ENCODE assay signal across 8 mouse cellular contexts in genomic region chr3:95993881-95994280, GRCm38 (mm10). TPM values are rescaled to one million over a fixed set of nuclear protein-coding genes. Genes with fewer than 3 reads are reported as not detected.
DNase-seq lines count a peak whose midpoint lies in the region; ATAC-seq and TF ChIP-seq lines count a peak whose summit lies in the region.

No protein-coding gene starts in this region.

- peak overlapping the region; percentile 81; the same call in 1 of the 2 replicates for H3K4me3 ChIP-seq in spleen, adult 2 months (ENCODE audit: extremely low read depth, insufficient read depth, insufficient read length)
- peak overlapping the region; percentile 83 for H3K4me3 ChIP-seq in forebrain, embryonic 11.5 days (ENCODE audit: low read depth, low read length)
- H3K4me3 ChIP-seq in hindbrain, embryonic 15.5 days: peak overlapping the region; percentile 74
- peak overlapping the region; percentile 65; the same call in 1 of the 2 replicates for H3K4me3 ChIP-seq in liver, embryonic 15.5 days (replicated peaks)

- H3K36me3 ChIP-seq in spleen, adult 2 months (ENCODE audit: control insufficient read depth, insufficient read depth, low read length): peaks cover 24% of the 10 kb centered on the region
- peaks cover 15% of the 10 kb centered on the region; the same call in 1 of the 2 replicates for H3K36me3 ChIP-seq in forebrain, embryonic 11.5 days (ENCODE audit: control insufficient read depth, insufficient read depth, low read length)
- H3K36me3 ChIP-seq in hindbrain, embryonic 15.5 days: peaks cover 32% of the 10 kb centered on the region
- H3K36me3 ChIP-seq in liver, embryonic 15.5 days (replicated peaks): peaks cover 6% of the 10 kb centered on the region

- no peak for TF ChIP-seq CTCF in spleen, adult 2 months (IDR thresholded peaks at IDR 0.05; ENCODE audit: extremely low read depth, insufficient read depth, insufficient read length, insufficient replicate concordance)

- no peaks in the 10 kb centered on the region for H3K9me3 ChIP-seq in forebrain, embryonic 11.5 days (ENCODE audit: control insufficient read depth, low read length)
- no peaks in the 10 kb centered on the region for H3K9me3 ChIP-seq in hindbrain, embryonic 15.5 days
- no peaks in the 10 kb centered on the region for H3K9me3 ChIP-seq in liver, embryonic 15.5 days (replicated peaks)

- 35% methylated on average over 4 of the region's 4 CpGs for WGBS in spleen, adult 2 months
- 40% methylated on average over 4 of the region's 4 CpGs for WGBS in forebrain, embryonic 11.5 days
- WGBS in hindbrain, embryonic 15.5 days: 18% methylated on average over 4 of the region's 4 CpGs
- 36% methylated on average over 4 of the region's 4 CpGs for WGBS in liver, embryonic 15.5 days (ENCODE audit: insufficient replicate concordance)

- H3K4me2 ChIP-seq in forebrain, embryonic 11.5 days (ENCODE audit: low read depth, low read length, severe bottlenecking): peak overlapping the region; percentile 75
- peak overlapping the region; percentile 82 for H3K4me2 ChIP-seq in hindbrain, embryonic 15.5 days
- H3K4me2 ChIP-seq in liver, embryonic 15.5 days: peak overlapping the region; percentile 93

- H3K9ac ChIP-seq in forebrain, embryonic 11.5 days (ENCODE audit: low read length): peak overlapping the region; percentile 98
- peak overlapping the region; percentile 76 for H3K9ac ChIP-seq in hindbrain, embryonic 15.5 days
- H3K9ac ChIP-seq in liver, embryonic 15.5 days: no peak overlapping the region

- no peaks in the 10 kb centered on the region for H3K27me3 ChIP-seq in spleen, adult 2 months (ENCODE audit: control insufficient read depth, insufficient read depth, low read length)
- H3K27me3 ChIP-seq in forebrain, embryonic 11.5 days (ENCODE audit: control insufficient read depth, insufficient read depth, low read length): no peaks in the 10 kb centered on the region
- H3K27me3 ChIP-seq in hindbrain, embryonic 15.5 days: no peaks in the 10 kb centered on the region
- peaks cover 58% of the 10 kb centered on the region for H3K27me3 ChIP-seq in liver, embryonic 15.5 days

- H3K27ac ChIP-seq in spleen, adult 2 months (ENCODE audit: insufficient read depth, low read length): peak overlapping the region; percentile 97
- 0 out of 2 replicates have a peak overlapping the region, but pooled peaks have one; percentile 8 for H3K27ac ChIP-seq in forebrain, embryonic 11.5 days (ENCODE audit: low read depth, low read length)
- H3K27ac ChIP-seq in hindbrain, embryonic 15.5 days (replicated peaks): peak overlapping the region; percentile 97
- peak overlapping the region; percentile 70; the same call in 1 of the 2 replicates for H3K27ac ChIP-seq in liver, embryonic 15.5 days (replicated peaks)

- ATAC-seq in forebrain, embryonic 11.5 days (replicated peaks; ENCODE audit: low FRiP score): no peak
- no peak for ATAC-seq in hindbrain, embryonic 15.5 days (ENCODE audit: low FRiP score, low read depth)
- no peak for ATAC-seq in liver, embryonic 15.5 days (ENCODE audit: insufficient read depth)

- no peak for TF ChIP-seq POLR2A in spleen, adult 2 months (IDR thresholded peaks at IDR 0.05; ENCODE audit: low read depth, low read length)

- H3K4me1 ChIP-seq in spleen, adult 2 months (ENCODE audit: control insufficient read depth, insufficient read depth, insufficient read length): peaks cover 14% of the 10 kb centered on the region; the same call in 1 of the 2 replicates
- H3K4me1 ChIP-seq in forebrain, embryonic 11.5 days (replicated peaks; ENCODE audit: control insufficient read depth, insufficient read depth, low read length): peaks cover 27% of the 10 kb centered on the region
- H3K4me1 ChIP-seq in hindbrain, embryonic 15.5 days (replicated peaks): peaks cover 48% of the 10 kb centered on the region
- peaks cover 46% of the 10 kb centered on the region for H3K4me1 ChIP-seq in liver, embryonic 15.5 days (replicated peaks)

- no peak for DNase-seq in spleen, adult 2 months (ENCODE audit: low read depth in 1 of 2, low spot score in 2 of 2)
- DNase-seq in spleen, adult 12 weeks (ENCODE audit: low spot score): no peak
- DNase-seq in forebrain, embryonic 11.5 days (ENCODE audit: low spot score): no peak
- DNase-seq in retina, postnatal 1 day: peak; percentile 57
- DNase-seq in urinary bladder, postnatal 4 days (ENCODE audit: low spot score in 2 of 2): no peak
- no peak for DNase-seq in left cerebral cortex, adult 8-10 months (ENCODE audit: low spot score in 2 of 2)

RNA-seq across cellular contexts. Expression of gene Plekho1, which starts 1.9 kb away (rescaled TPM):
- polyA plus RNA-seq in spleen, adult 2 months (2012; rRNA removed): 60.1 and 91.7 TPM in 2 replicates
- polyA plus RNA-seq in forebrain, embryonic 11.5 days (2014; fragmentation: Nextera tagmentation; extraction: Ambion mirVana): 82.5 and 85.6 TPM in 2 replicates
- 47.8 and 49.5 TPM in 2 replicates for polyA plus RNA-seq in hindbrain, embryonic 15.5 days (2015; fragmentation: Nextera tagmentation; extraction: Ambion mirVana)
- polyA plus RNA-seq in liver, embryonic 15.5 days (2015; fragmentation: Nextera tagmentation; extraction: Ambion mirVana): 5.9 and 6.6 TPM in 2 replicates
- total RNA-seq in left cerebral cortex, adult 8-10 months (2022): 10 to 100 TPM; 64.0 to 86.2 (median 81.6) TPM

Comparison
In these comparisons a context has a peak if more than half of its experiments do, and no peak if none do; other contexts are left out.
1. H3K27ac ChIP-seq: peak in every context shown above with its lines; median percentile 97 in spleen, adult 2 months; 97 in hindbrain, embryonic 15.5 days; 70 in liver, embryonic 15.5 days; 8 in forebrain, embryonic 11.5 days.